Mouse (Mus musculus) embryonic facial prominence, embryonic 14.5 days (tissue): ENCODE measurements around the gene Clk2. TPM values are rescaled to one million over a fixed set of nuclear protein-coding genes. Genes with fewer than 3 reads are reported as not detected.

ENCODE experiments used
- ATAC-seq: fragments of 200-750 bp; cut with Nextera tagmentation; 2 replicates; pipeline ENCODE4 v1.8.0; 2017; ENCODE audit warnings: low read depth, moderate number of reproducible peaks, moderate TSS enrichment
- DNase-seq: peaks from one replicate; pipeline ENCODE4 v3.0.0-alpha.2; 2015; ENCODE audit warnings: low spot score
- H3K27ac ChIP-seq: fragments of 300-500 bp; sonication (generic); replicated peaks from 2 replicates; pipeline ENCODE4 v1.5.1; 2014; ENCODE audit warnings: low read depth, mild to moderate bottlenecking, low read length, moderate library complexity
- H3K27me3 ChIP-seq: fragments of 300-500 bp; sonication (generic); replicated peaks from 2 replicates; pipeline ENCODE4 v1.6.1; 2014; ENCODE audit warnings: low read length; ENCODE audit not compliant: control insufficient read depth, insufficient read depth
- H3K36me3 ChIP-seq: fragments of 300-500 bp; sonication (generic); 2 replicates; pipeline ENCODE4 v1.6.1; 2014; ENCODE audit warnings: low read length, mixed read lengths; ENCODE audit not compliant: control insufficient read depth, insufficient read depth
- H3K4me1 ChIP-seq: fragments of 300-500 bp; sonication (generic); 2 replicates; pipeline ENCODE4 v1.6.1; 2014; ENCODE audit warnings: antibody characterized with exemption, low read length; ENCODE audit not compliant: control insufficient read depth, insufficient read depth
- H3K4me2 ChIP-seq: fragments of 300-500 bp; sonication (generic); 2 replicates; pipeline ENCODE4 v1.6.1; 2014; ENCODE audit warnings: low read depth, mild to moderate bottlenecking, low read length, moderate library complexity, mixed read lengths
- H3K4me3 ChIP-seq: fragments of 300-500 bp; sonication (generic); 2 replicates; pipeline ENCODE4 v1.5.1; 2014; ENCODE audit warnings: low read depth, mild to moderate bottlenecking, low read length
- H3K9ac ChIP-seq: fragments of 300-500 bp; sonication (generic); 2 replicates; pipeline ENCODE4 v1.6.1; 2014; ENCODE audit warnings: low read depth, mild to moderate bottlenecking, low read length, moderate library complexity, mixed read lengths
- H3K9me3 ChIP-seq: fragments of 300-500 bp; sonication (generic); 2 replicates; pipeline ENCODE4 v1.6.1; 2016; ENCODE audit warnings: low read length; ENCODE audit not compliant: control insufficient read depth
- WGBS: fragments of 180-500 bp; shearing (Covaris S2); extraction: QIAGEN DNeasy Blood & Tissue Kit; methylation state at CpG from one replicate; pipeline ENCODE4 v1.1.7; 2014; 5-methylcytosine and 5-hydroxymethylcytosine counted together
- polyA plus RNA-seq: library from polyadenylated mRNA; unstranded; fragments of >200 nt; fragmentation: Nextera tagmentation; extraction: Ambion mirVana; gene quantifications from 2 replicates; pipeline ENCODE4 v1.2.1, GENCODE M21; 2014

The Clk2 gene
- polyA plus RNA-seq, 1 experiment from 2014 or later: 23.9 TPM

GRCm38 (mm10) chr3:89133063-89133450, 31.5 kb upstream of the Clk2 start:
- H3K9me3 ChIP-seq: no peaks in the 10 kb centered on the region
- H3K4me3 ChIP-seq: no peak overlapping the region
- no peak overlapping the region for H3K27ac ChIP-seq
- H3K36me3 ChIP-seq: no peaks in the 10 kb centered on the region
- 78% methylated on average over 7 of the region's 7 CpGs for WGBS
- H3K4me1 ChIP-seq: no peaks in the 10 kb centered on the region
- no peak overlapping the region for H3K9ac ChIP-seq
- H3K4me2 ChIP-seq: no peak overlapping the region
- H3K27me3 ChIP-seq: no peaks in the 10 kb centered on the region
- no peak for ATAC-seq
- DNase-seq: no peak

- Histone ChIP-seq H3K4me3 (no peak overlapping the region), H3K27ac (no peak overlapping the region), H3K4me1 (no peaks in the 10 kb centered on the region), H3K27me3 (no peaks in the 10 kb centered on the region), H3K36me3 (no peaks in the 10 kb centered on the region), H3K4me2 (no peak overlapping the region), H3K9me3 (no peaks in the 10 kb centered on the region), H3K9ac (no peak overlapping the region)
- ATAC-seq: no peak
- DNase-seq: no peak
- WGBS: 85% methylated on average over 1 of the region's 1 CpGs
Observed at GRCm38 (mm10) chr3:89133752-89134151, 30.8 kb upstream of the Clk2 start.

- Histone ChIP-seq H3K27me3 (no peaks in the 10 kb centered on the region), H3K4me3 (no peak within 1 kb of the TSS), H3K9me3 (no peaks in the 10 kb centered on the region), H3K4me2 (no peak within 1 kb of the TSS), H3K4me1 (no peaks in the 10 kb centered on the region), H3K27ac (no peak within 1 kb of the TSS), H3K9ac (no peak within 1 kb of the TSS), H3K36me3 (no peaks in the 10 kb centered on the region)
- ATAC-seq (no peak), DNase-seq (no peak)
- WGBS: 66% methylated on average over 3 of the region's 3 CpGs
Observed at GRCm38 (mm10) chr3:89135958-89136357, 28.6 kb upstream of the Clk2 start, which contains the start of gene Pklr. Gene Pklr (plus strand): TSS chr3:89136142.

GRCm38 (mm10) chr3:89136365-89136764, 28.2 kb upstream of the Clk2 start:
- Histone ChIP-seq H3K27me3 (no peaks in the 10 kb centered on the region), H3K9ac (no peak overlapping the region), H3K27ac (no peak overlapping the region), H3K36me3 (no peaks in the 10 kb centered on the region), H3K9me3 (no peaks in the 10 kb centered on the region), H3K4me1 (no peaks in the 10 kb centered on the region), H3K4me3 (no peak overlapping the region), H3K4me2 (no peak overlapping the region)
- no peak for DNase-seq
- ATAC-seq: peak; percentile 57; the same call in 1 of the 2 replicates
- WGBS: 34% methylated on average over 9 of the region's 9 CpGs

- ATAC-seq (no peak), DNase-seq (no peak)
- Histone ChIP-seq H3K36me3 (no peaks in the 10 kb centered on the region), H3K4me3 (no peak overlapping the region), H3K27me3 (peaks cover 22% of the 10 kb centered on the region; the same call in 1 of the 2 replicates), H3K4me2 (no peak overlapping the region), H3K4me1 (peaks cover 5% of the 10 kb centered on the region; the same call in 1 of the 2 replicates), H3K27ac (no peak overlapping the region), H3K9ac (no peak overlapping the region), H3K9me3 (no peaks in the 10 kb centered on the region)
- WGBS: 86% methylated on average over 10 of the region's 10 CpGs
Observed at GRCm38 (mm10) chr3:89144821-89145220, 19.8 kb upstream of the Clk2 start.

GRCm38 (mm10) chr3:89145566-89145965, 19.0 kb upstream of the Clk2 start:
- Histone ChIP-seq H3K9ac (no peak overlapping the region), H3K4me1 (peaks cover 5% of the 10 kb centered on the region; the same call in 1 of the 2 replicates), H3K27ac (no peak overlapping the region), H3K36me3 (no peaks in the 10 kb centered on the region), H3K4me2 (no peak overlapping the region), H3K9me3 (no peaks in the 10 kb centered on the region), H3K27me3 (peaks cover 28% of the 10 kb centered on the region; the same call in 1 of the 2 replicates), H3K4me3 (no peak overlapping the region)
- ATAC-seq: peak; percentile 32; the same call in 1 of the 2 replicates
- DNase-seq: no peak
- 19% methylated on average over 8 of the region's 8 CpGs for WGBS

- Histone ChIP-seq H3K9ac (peak overlapping the region; percentile 51; the same call in 1 of the 2 replicates), H3K4me2 (peak overlapping the region; percentile 57), H3K9me3 (no peaks in the 10 kb centered on the region), H3K27ac (no peak overlapping the region), H3K27me3 (peaks cover 31% of the 10 kb centered on the region; the same call in 1 of the 2 replicates), H3K4me3 (peak overlapping the region; percentile 31), H3K36me3 (no peaks in the 10 kb centered on the region), H3K4me1 (peaks cover 5% of the 10 kb centered on the region; the same call in 1 of the 2 replicates)
- peak; percentile 85 for ATAC-seq
- DNase-seq: no peak
- WGBS: 24% methylated on average over 23 of the region's 26 CpGs
Observed at GRCm38 (mm10) chr3:89147101-89147978, 17.3 kb upstream of the Clk2 start.

- Histone ChIP-seq H3K4me3 (peak overlapping the region; percentile 31), H3K9ac (peak overlapping the region; percentile 51; the same call in 1 of the 2 replicates), H3K27me3 (peaks cover 31% of the 10 kb centered on the region; the same call in 1 of the 2 replicates), H3K27ac (no peak overlapping the region), H3K36me3 (no peaks in the 10 kb centered on the region), H3K9me3 (no peaks in the 10 kb centered on the region), H3K4me1 (peaks cover 5% of the 10 kb centered on the region; the same call in 1 of the 2 replicates), H3K4me2 (peak overlapping the region; percentile 57)
- WGBS: 6% methylated on average over 10 of the region's 15 CpGs
- DNase-seq (no peak), ATAC-seq (peak; percentile 34)
Observed at GRCm38 (mm10) chr3:89147979-89148311, 16.6 kb upstream of the Clk2 start.
